In genomic region chr2:59541121-59541887, GRCm38 (mm10) we compare ENCODE assay signal across 8 mouse cellular contexts. TPM values are rescaled to one million over a fixed set of nuclear protein-coding genes. Genes with fewer than 3 reads are reported as not detected.
DNase-seq lines count a peak whose midpoint lies in the region; ATAC-seq and TF ChIP-seq lines count a peak whose summit lies in the region.

No protein-coding gene starts in this region.

- H3K79me2 ChIP-seq in liver, adult 2 months (ENCODE audit: control insufficient read depth, insufficient read depth, low read length): no peaks in the 10 kb centered on the region

- peak; percentile 75 for DNase-seq in CD4-positive helper T cell, adult 2 months (ENCODE audit: low read depth, low spot score)
- peak; percentile 89 for DNase-seq in adrenal gland, postnatal 10 days
- peak; percentile 78 for DNase-seq in embryo, embryonic 11.5 days (ENCODE audit: low read depth, low spot score)
- DNase-seq in kidney, postnatal 0 days (ENCODE audit: low spot score): peak; percentile 95
- DNase-seq in liver, adult 2 months (ENCODE audit: extremely low read depth, low read depth, low spot score): peak; percentile 53
- peak; percentile 76 for DNase-seq in testis, postnatal 14 days (ENCODE audit: low spot score)

- peak; percentile 91 for ATAC-seq in granulocyte monocyte progenitor cell, adult 5-6 weeks (replicated peaks; ENCODE audit: poor library complexity, severe bottlenecking)
- no peak for ATAC-seq in kidney, postnatal 0 days (replicated peaks; ENCODE audit: low FRiP score, low read depth)
- peak; percentile 58; the same call in 1 of the 2 replicates for ATAC-seq in neural tube, embryonic 13.5 days (ENCODE audit: low read depth)

- H3K27ac ChIP-seq in kidney, postnatal 0 days: no peak overlapping the region
- no peak overlapping the region for H3K27ac ChIP-seq in liver, adult 2 months (replicated peaks; ENCODE audit: insufficient read depth, low read depth, low read length)
- no peak overlapping the region for H3K27ac ChIP-seq in neural tube, embryonic 13.5 days (replicated peaks)

- no peaks in the 10 kb centered on the region for H3K9me3 ChIP-seq in kidney, postnatal 0 days (replicated peaks; ENCODE audit: low read length)
- H3K9me3 ChIP-seq in neural tube, embryonic 13.5 days: no peaks in the 10 kb centered on the region

- no peaks in the 10 kb centered on the region for H3K36me3 ChIP-seq in kidney, postnatal 0 days (ENCODE audit: insufficient read depth, low read length)
- no peaks in the 10 kb centered on the region for H3K36me3 ChIP-seq in liver, adult 2 months (ENCODE audit: control insufficient read depth, insufficient read depth, low read length)
- H3K36me3 ChIP-seq in neural tube, embryonic 13.5 days: no peaks in the 10 kb centered on the region

- no peak for TF ChIP-seq POLR2A in liver, adult 2 months (IDR thresholded peaks at IDR 0.05; ENCODE audit: extremely low read depth, insufficient read depth, low read length)

- no peaks in the 10 kb centered on the region; the same call in 1 of the 2 replicates for H3K4me1 ChIP-seq in kidney, postnatal 0 days (replicated peaks; ENCODE audit: insufficient read depth, low read length)
- H3K4me1 ChIP-seq in liver, adult 2 months (ENCODE audit: control insufficient read depth, insufficient read depth, low read length): no peaks in the 10 kb centered on the region
- peaks cover 18% of the 10 kb centered on the region for H3K4me1 ChIP-seq in neural tube, embryonic 13.5 days (replicated peaks)

- H3K4me3 ChIP-seq in kidney, postnatal 0 days (replicated peaks; ENCODE audit: low read depth, low read length): no peak overlapping the region
- H3K4me3 ChIP-seq in liver, adult 2 months (ENCODE audit: insufficient read depth, low read depth, low read length): no peak overlapping the region
- no peak overlapping the region for H3K4me3 ChIP-seq in neural tube, embryonic 13.5 days

- H3K4me2 ChIP-seq in kidney, postnatal 0 days (ENCODE audit: low read length): no peak overlapping the region; the same call in 1 of the 2 replicates
- H3K4me2 ChIP-seq in neural tube, embryonic 13.5 days: no peak overlapping the region

- 20% methylated on average over 11 of the region's 11 CpGs for WGBS in kidney, postnatal 0 days
- WGBS in liver, adult 2 months: 28% methylated on average over 11 of the region's 11 CpGs
- 24% methylated on average over 11 of the region's 11 CpGs for WGBS in neural tube, embryonic 13.5 days

- no peak overlapping the region for H3K9ac ChIP-seq in kidney, postnatal 0 days (ENCODE audit: low read depth, low read length)
- H3K9ac ChIP-seq in liver, adult 2 months (ENCODE audit: low read depth, low read length): no peak overlapping the region
- no peak overlapping the region for H3K9ac ChIP-seq in neural tube, embryonic 13.5 days

- H3K27me3 ChIP-seq in kidney, postnatal 0 days (ENCODE audit: insufficient read depth, low read length): no peaks in the 10 kb centered on the region
- H3K27me3 ChIP-seq in liver, adult 2 months (ENCODE audit: control insufficient read depth, insufficient read depth, low read length): no peaks in the 10 kb centered on the region
- H3K27me3 ChIP-seq in neural tube, embryonic 13.5 days: peaks cover 4% of the 10 kb centered on the region; the same call in 1 of the 2 replicates

- TF ChIP-seq CTCF in kidney, postnatal 0 days (IDR thresholded peaks at IDR 0.05; ENCODE audit: low read depth): peak; percentile 94
- peak; percentile 75 for TF ChIP-seq CTCF in liver, adult 2 months (IDR thresholded peaks at IDR 0.05; ENCODE audit: low read depth, low read length)

RNA-seq across cellular contexts. Expression of gene Dapl1, which starts 56.9 kb away (rescaled TPM):
- 1 to 10 TPM; 1.7 to 3.6 TPM for total RNA-seq in adrenal gland, postnatal 10 days (2021)
- not detected in 2 replicates for total RNA-seq in granulocyte monocyte progenitor cell, adult 5-6 weeks (2014; fragmentation: Nextera tagmentation)
- total RNA-seq in granulocyte monocyte progenitor cell, adult 5-6 weeks (2017): not detected in 2 replicates
- 9.7 and 13.0 TPM in 2 replicates for polyA plus RNA-seq in kidney, postnatal 0 days (2015; fragmentation: Nextera tagmentation; extraction: Ambion mirVana)
- total RNA-seq in liver, adult 2 months (2014; rRNA removed): not detected in 2 replicates
- polyA plus RNA-seq in liver, adult 2 months (2012; rRNA removed): not detected in 2 replicates
- polyA plus RNA-seq in neural tube, embryonic 13.5 days (2015; fragmentation: Nextera tagmentation; extraction: Ambion mirVana): 0.77 TPM in 1 of 2 replicates, not detected in the other
